Mouse (Mus musculus): ENCODE measurements around the gene Snx21.

The Snx21 gene

GRCm38 (mm10) chr2:164785481-164786387, at the start of gene Snx21:
Gene Snx21 (plus strand): TSS chr2:164785823.
- peak; percentile 69 for DNase-seq

- DNase-seq: no peak
Measured at GRCm38 (mm10) chr2:164737377-164738090, 48.1 kb upstream of the Snx21 start.

GRCm38 (mm10) chr2:164739876-164740275, 45.7 kb upstream of the Snx21 start:
- DNase-seq: no peak

GRCm38 (mm10) chr2:164744987-164745386, 40.6 kb upstream of the Snx21 start:
- DNase-seq: no peak

- peak; percentile 96 for DNase-seq
Measured at GRCm38 (mm10) chr2:164745843-164746479, 39.7 kb upstream of the Snx21 start, which contains the start of the genes Wfdc3 and Dnttip1. Gene Wfdc3 (minus strand): TSS chr2:164745931. Gene Dnttip1 (plus strand): TSS chr2:164745983.

GRCm38 (mm10) chr2:164746693-164747092, 38.9 kb upstream of the Snx21 start:
- no peak for DNase-seq

GRCm38 (mm10) chr2:164748191-164748590, 37.4 kb upstream of the Snx21 start:
- DNase-seq: no peak

- DNase-seq: no peak
Measured at GRCm38 (mm10) chr2:164748991-164749390, 36.6 kb upstream of the Snx21 start.

- no peak for DNase-seq
Measured at GRCm38 (mm10) chr2:164752454-164752853, 33.2 kb upstream of the Snx21 start.

- no peak for DNase-seq
Measured at GRCm38 (mm10) chr2:164754105-164754504, 31.5 kb upstream of the Snx21 start.

GRCm38 (mm10) chr2:164754800-164755199, 30.8 kb upstream of the Snx21 start:
- DNase-seq: no peak

- no peak for DNase-seq
Measured at GRCm38 (mm10) chr2:164757841-164758240, 27.8 kb upstream of the Snx21 start.

- DNase-seq: no peak
Measured at GRCm38 (mm10) chr2:164758692-164759091, 26.9 kb upstream of the Snx21 start.

GRCm38 (mm10) chr2:164760059-164760833, 25.4 kb upstream of the Snx21 start:
- DNase-seq: no peak

GRCm38 (mm10) chr2:164761502-164761901, 24.1 kb upstream of the Snx21 start:
- no peak for DNase-seq

- no peak for DNase-seq
Measured at GRCm38 (mm10) chr2:164761971-164762370, 23.7 kb upstream of the Snx21 start.

- DNase-seq: no peak
Measured at GRCm38 (mm10) chr2:164762593-164762992, 23.0 kb upstream of the Snx21 start.

- DNase-seq: no peak
Measured at GRCm38 (mm10) chr2:164765841-164766240, 19.8 kb upstream of the Snx21 start.

GRCm38 (mm10) chr2:164767812-164768540, 17.6 kb upstream of the Snx21 start:
- no peak for DNase-seq

- peak; percentile 97 for DNase-seq
Measured at GRCm38 (mm10) chr2:164769258-164770037, 16.2 kb upstream of the Snx21 start, which contains the start of gene Ube2c. Gene Ube2c (plus strand): TSS chr2:164769898.

- DNase-seq: no peak
Measured at GRCm38 (mm10) chr2:164770279-164770678, 15.3 kb upstream of the Snx21 start.

Data from thymus, postnatal 25 days (tissue).